Mouse (Mus musculus) heart, adult 2 months (tissue): Measurements from ENCODE around the gene Ggt1. TPM values are rescaled to one million over a fixed set of nuclear protein-coding genes. Genes with fewer than 3 reads are reported as not detected.

Experiments used
- DNase-seq, 2 experiments: peaks; one replicate each; pipeline ENCODE4 v3.0.0; 2021
- H3K27ac ChIP-seq: fragments of 200-600 bp; 2 replicates; pipeline ENCODE4 v1.8.1; 2022
- H3K27me3 ChIP-seq: fragments of 200-500 bp; 2 replicates; pipeline ENCODE4 v1.6.1; 2012; ENCODE audit warnings: mild to moderate bottlenecking, low read length, inconsistent platforms, mixed read lengths; ENCODE audit not compliant: control insufficient read depth, insufficient read depth
- H3K36me3 ChIP-seq: fragments of 200-500 bp; 2 replicates; pipeline ENCODE4 v1.6.1; 2012; ENCODE audit warnings: low read length, inconsistent platforms; ENCODE audit not compliant: control insufficient read depth, insufficient read depth
- H3K4me1 ChIP-seq: fragments of 200-500 bp; 2 replicates; pipeline ENCODE4 v1.6.1; 2011; ENCODE audit warnings: low read length; ENCODE audit not compliant: control insufficient read depth, insufficient read depth
- H3K4me3 ChIP-seq: fragments of 200-600 bp; 2 replicates; pipeline ENCODE4 v1.8.1; 2022
- H3K79me2 ChIP-seq: fragments of 200-500 bp; replicated peaks from 2 replicates; pipeline ENCODE4 v1.6.1; 2012; ENCODE audit warnings: mild to moderate bottlenecking, inconsistent platforms, low read length, moderate library complexity, mixed read lengths; ENCODE audit not compliant: control insufficient read depth, insufficient read depth
- H3K9ac ChIP-seq: fragments of 200-500 bp; 2 replicates; pipeline ENCODE4 v1.6.1; 2012; ENCODE audit warnings: low read depth, mild to moderate bottlenecking, control low read depth, inconsistent platforms, low read length, mixed read lengths
- CTCF ChIP-seq: fragments of 200-600 bp; IDR thresholded peaks from 2 replicates; pipeline ENCODE4 v1.8.1; 2022; ENCODE audit warnings: antibody characterized with exemption, mild to moderate bottlenecking, moderate library complexity
- EP300 ChIP-seq: fragments of 200-500 bp; IDR thresholded peaks from 2 replicates; pipeline ENCODE4 v1.6.1; 2011; ENCODE audit warnings: low read depth, low read length, control low read depth; ENCODE audit not compliant: insufficient read depth
- POLR2A ChIP-seq: fragments of 200-500 bp; IDR thresholded peaks from 2 replicates; pipeline ENCODE4 v1.6.1; 2011; ENCODE audit warnings: mild to moderate bottlenecking, low read depth, low read length, control low read depth; ENCODE audit not compliant: insufficient read depth
- WGBS: fragments of 180-500 bp; shearing (Covaris S2); methylation state at CpG from one replicate; pipeline ENCODE4 v1.1.7; 2018; 5-methylcytosine and 5-hydroxymethylcytosine counted together
- intact Hi-C: fragments of 180-260 bp; cut with DNase I; formaldehyde crosslinking; loops from one replicate; pipeline ENCODE4 v1.15.1; 2025
- polyA plus RNA-seq: library from polyadenylated mRNA; depleted of rRNA; stranded (reverse); fragments of >200 nt; gene quantifications from 2 replicates; pipeline ENCODE4 v1.2.3, GENCODE M21; 2012
- total RNA-seq, 2 experiments: library from RNA; stranded (reverse); gene quantifications; 2 replicates each; pipeline ENCODE4 v1.2.3; 2021

The Ggt1 gene
- total and polyA plus RNA-seq, 3 experiments = 0.31 TPM; not detected in 2

DNA sequence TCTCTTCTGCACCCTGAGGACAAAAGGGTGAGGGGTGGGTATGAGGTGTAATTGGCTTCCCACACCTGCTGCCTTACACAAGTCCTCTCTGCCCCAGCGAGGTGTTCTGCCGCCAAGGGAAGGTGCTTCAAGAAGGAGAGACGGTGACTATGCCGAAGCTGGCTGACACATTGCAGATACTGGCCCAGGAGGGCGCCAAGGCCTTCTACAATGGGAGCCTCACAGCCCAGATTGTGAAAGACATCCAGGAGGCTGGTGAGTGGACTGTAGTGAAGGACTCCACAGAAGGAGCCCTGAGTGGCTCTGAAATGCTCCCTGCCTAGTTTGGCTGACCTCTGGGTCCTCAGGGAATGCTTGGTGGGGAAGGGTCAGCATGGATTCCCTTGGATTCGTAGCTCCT, 17.7 kb downstream of the Ggt1 start:
- no peaks in the 10 kb centered on the region for H3K79me2 ChIP-seq
- H3K27me3 ChIP-seq = no peaks in the 10 kb centered on the region
- no peaks in the 10 kb centered on the region for H3K4me1 ChIP-seq
- WGBS = 78% methylated on average over 6 of the region's 6 CpGs
- TF ChIP-seq EP300 = no peak
- no peak for TF ChIP-seq CTCF
- no peak for TF ChIP-seq POLR2A
- DNase-seq = no peak
- H3K36me3 ChIP-seq = no peaks in the 10 kb centered on the region
- H3K27ac ChIP-seq = no peak overlapping the region
- intact Hi-C loops = no loop called here
- H3K4me3 ChIP-seq = no peak overlapping the region
- no peak overlapping the region for H3K9ac ChIP-seq

DNA sequence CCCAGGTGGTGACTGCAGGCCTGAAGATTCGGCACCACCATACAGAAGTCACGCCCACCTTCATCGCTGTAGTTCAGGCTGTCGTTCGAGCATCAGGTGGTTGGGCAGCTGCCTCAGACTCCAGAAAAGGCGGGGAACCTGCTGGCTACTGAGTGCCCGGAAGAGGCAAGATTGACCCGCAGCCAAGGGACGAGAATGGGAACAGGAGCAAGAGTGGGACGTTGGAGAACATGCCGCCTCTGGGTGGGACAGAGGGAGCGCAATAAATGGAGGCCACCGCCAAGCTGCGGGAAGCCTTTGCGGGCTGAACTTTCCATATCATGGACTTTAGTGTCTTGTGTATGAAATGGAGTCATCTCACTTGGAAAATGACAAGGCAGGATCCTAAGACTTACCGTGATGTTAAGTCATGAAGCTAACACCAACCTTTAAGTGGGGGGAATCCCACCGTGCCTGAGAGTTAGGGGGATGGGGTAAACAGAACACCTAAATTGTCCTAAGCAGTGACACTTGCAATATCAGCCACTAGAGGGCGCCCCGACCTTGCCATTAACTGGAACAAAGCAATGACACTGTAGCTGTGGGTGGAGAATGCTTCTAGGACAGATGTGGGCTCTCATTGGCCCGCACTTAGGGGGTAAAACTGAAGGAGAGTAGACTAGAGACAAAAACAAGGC, 24.6 kb downstream of the Ggt1 start:
- Histone ChIP-seq H3K36me3 (no peaks in the 10 kb centered on the region), H3K27ac (no peak overlapping the region), H3K9ac (no peak overlapping the region), H3K79me2 (no peaks in the 10 kb centered on the region), H3K4me3 (no peak overlapping the region), H3K27me3 (no peaks in the 10 kb centered on the region), H3K4me1 (peaks cover 25% of the 10 kb centered on the region)
- DNase-seq = peak; percentile 86 to 91
- intact Hi-C loops = loop anchor here (1.0 to 5.0 kb wide), 4 partner anchors 49 to 366 kb away; partner anchors contain the start of gene Gm5134
- 14% methylated on average over 20 of the region's 20 CpGs for WGBS
- TF ChIP-seq EP300 = peak; percentile 86; the same call in 1 of the 2 replicates
- TF ChIP-seq CTCF = peak; percentile 96
- no peak for TF ChIP-seq POLR2A

- Histone ChIP-seq H3K9ac (no peak overlapping the region), H3K4me3 (no peak overlapping the region), H3K27me3 (no peaks in the 10 kb centered on the region), H3K79me2 (no peaks in the 10 kb centered on the region), H3K27ac (no peak overlapping the region), H3K36me3 (no peaks in the 10 kb centered on the region), H3K4me1 (peaks cover 25% of the 10 kb centered on the region)
- intact Hi-C loops = loop anchor here (1.0 to 5.0 kb wide), 3 partner anchors 49 to 366 kb away; partner anchors contain the start of gene Gm5134
- TF ChIP-seq CTCF = no peak
- no peak for TF ChIP-seq POLR2A
- no peak for TF ChIP-seq EP300
- DNase-seq = no peak
- 80% methylated on average over 1 of the region's 1 CpGs for WGBS
Measured at GRCm38 (mm10) chr10:75586553-75586879, 25.1 kb downstream of the Ggt1 start.

DNA sequence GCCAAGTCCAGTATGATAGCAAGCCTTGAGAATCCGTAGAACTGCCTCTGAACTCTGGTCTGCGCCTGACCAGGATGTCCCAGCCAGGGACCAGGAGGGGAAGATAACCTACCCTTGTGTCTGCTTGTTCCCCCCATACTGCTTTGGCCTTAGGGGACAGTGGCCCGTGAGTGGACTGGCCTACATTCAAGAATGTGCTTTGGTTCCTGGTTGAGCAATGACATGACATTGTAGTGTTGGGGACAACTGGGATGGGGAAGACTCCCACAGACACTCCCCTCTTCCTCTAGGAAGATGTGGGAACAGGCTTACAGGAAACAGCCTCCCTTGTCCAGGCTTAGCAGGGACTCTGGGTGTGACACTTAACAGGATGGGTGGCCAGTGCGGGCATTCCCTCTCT, 26.4 kb downstream of the Ggt1 start:
- intact Hi-C loops = loop anchor here (2.0 to 5.0 kb wide), 2 partner anchors 115 to 365 kb away; partner anchors contain the start of gene Gm5134
- DNase-seq = peak; percentile 59 to 64
- WGBS = 26% methylated on average over 4 of the region's 4 CpGs
- peak overlapping the region; percentile 58 for H3K27ac ChIP-seq
- no peak for TF ChIP-seq CTCF
- TF ChIP-seq POLR2A = 0 out of 2 replicates have a peak, but pooled peaks have one; percentile 26
- peak; percentile 85 for TF ChIP-seq EP300
- H3K36me3 ChIP-seq = no peaks in the 10 kb centered on the region
- no peak overlapping the region for H3K9ac ChIP-seq
- no peak overlapping the region for H3K4me3 ChIP-seq
- no peaks in the 10 kb centered on the region for H3K79me2 ChIP-seq
- peaks cover 33% of the 10 kb centered on the region for H3K4me1 ChIP-seq
- no peaks in the 10 kb centered on the region for H3K27me3 ChIP-seq

- H3K27ac ChIP-seq = peak overlapping the region; percentile 72
- H3K4me1 ChIP-seq = peaks cover 33% of the 10 kb centered on the region
- WGBS = 29% methylated on average over 5 of the region's 5 CpGs
- no peaks in the 10 kb centered on the region for H3K27me3 ChIP-seq
- peak; percentile 47 to 50 for DNase-seq
- intact Hi-C loops = loop anchor here (5.0 kb wide), 1 partner anchor 364 kb away; the partner anchor contains the start of gene Gm5134
- no peaks in the 10 kb centered on the region for H3K36me3 ChIP-seq
- TF ChIP-seq CTCF = no peak
- peak; percentile 37; the same call in 1 of the 2 replicates for TF ChIP-seq EP300
- H3K79me2 ChIP-seq = no peaks in the 10 kb centered on the region
- H3K9ac ChIP-seq = no peak overlapping the region
- H3K4me3 ChIP-seq = no peak overlapping the region
Measured at GRCm38 (mm10) chr10:75588336-75588735, 26.9 kb downstream of the Ggt1 start.

GRCm38 (mm10) chr10:75589129-75589528, 27.7 kb downstream of the Ggt1 start, which contains the start of gene Ggt5:
Ggt5 (plus strand) TSS chr10:75589340.
- Histone ChIP-seq H3K36me3 (no peaks in the 10 kb centered on the region), H3K9ac (peak within 1 kb of the TSS; percentile 51), H3K27ac (peak within 1 kb of the TSS; percentile 72), H3K79me2 (no peaks in the 10 kb centered on the region), H3K4me3 (peak within 1 kb of the TSS; percentile 35), H3K27me3 (no peaks in the 10 kb centered on the region), H3K4me1 (peaks cover 33% of the 10 kb centered on the region)
- peak; percentile 57 for TF ChIP-seq POLR2A
- no peak for TF ChIP-seq EP300
- 9% methylated on average over 5 of the region's 5 CpGs for WGBS
- intact Hi-C loops = loop anchor here (5.0 kb wide), 1 partner anchor 363 kb away; the partner anchor contains the start of gene Gm5134
- DNase-seq = peak; percentile 72 to 76
